Mouse (Mus musculus) thymus, postnatal 4 days (tissue): ENCODE results near the gene Map3k7cl.

Experiments
- DNase-seq: peaks from one replicate; pipeline ENCODE4 v3.0.0; 2021

Map3k7cl gene

GRCm38 (mm10) chr16:87594145-87594544, 41.0 kb downstream of the Map3k7cl start:
- no peak for DNase-seq

- no peak for DNase-seq
Measured at GRCm38 (mm10) chr16:87595149-87595548, 42.0 kb downstream of the Map3k7cl start.

- no peak for DNase-seq
Measured at GRCm38 (mm10) chr16:87602717-87603526, 49.8 kb downstream of the Map3k7cl start.

- DNase-seq: no peak
Measured at GRCm38 (mm10) chr16:87604002-87604401, 50.9 kb downstream of the Map3k7cl start.

- DNase-seq: no peak
Measured at GRCm38 (mm10) chr16:87604883-87605282, 51.8 kb downstream of the Map3k7cl start.

- DNase-seq: no peak
Measured at GRCm38 (mm10) chr16:87607383-87607782, 54.3 kb downstream of the Map3k7cl start.

GRCm38 (mm10) chr16:87607959-87608358, 54.8 kb downstream of the Map3k7cl start:
- DNase-seq: no peak

- DNase-seq: no peak
Measured at GRCm38 (mm10) chr16:87610142-87610541, 57.0 kb downstream of the Map3k7cl start.

- no peak for DNase-seq
Measured at GRCm38 (mm10) chr16:87610556-87611295, 57.6 kb downstream of the Map3k7cl start.

- no peak for DNase-seq
Measured at GRCm38 (mm10) chr16:87611420-87611819, 58.3 kb downstream of the Map3k7cl start.

GRCm38 (mm10) chr16:87612218-87612838, 59.2 kb downstream of the Map3k7cl start:
- DNase-seq: no peak

- DNase-seq: no peak
Measured at GRCm38 (mm10) chr16:87617377-87617776, 64.2 kb downstream of the Map3k7cl start.

GRCm38 (mm10) chr16:87621246-87621645, 68.1 kb downstream of the Map3k7cl start:
- no peak for DNase-seq

- DNase-seq: no peak
Measured at GRCm38 (mm10) chr16:87623881-87624280, 70.8 kb downstream of the Map3k7cl start.

- no peak for DNase-seq
Measured at GRCm38 (mm10) chr16:87624937-87625336, 71.8 kb downstream of the Map3k7cl start.

GRCm38 (mm10) chr16:87625341-87625740, 72.2 kb downstream of the Map3k7cl start:
- no peak for DNase-seq

- no peak for DNase-seq
Measured at GRCm38 (mm10) chr16:87625816-87626215, 72.7 kb downstream of the Map3k7cl start.

GRCm38 (mm10) chr16:87626696-87627095, 73.6 kb downstream of the Map3k7cl start:
- no peak for DNase-seq

GRCm38 (mm10) chr16:87634709-87635108, 81.6 kb downstream of the Map3k7cl start:
- peak; percentile 42 for DNase-seq

GRCm38 (mm10) chr16:87635213-87635755, 82.2 kb downstream of the Map3k7cl start:
- DNase-seq: no peak

GRCm38 (mm10) chr16:87635841-87636240, 82.7 kb downstream of the Map3k7cl start:
- DNase-seq: no peak

- DNase-seq: no peak
Measured at GRCm38 (mm10) chr16:87638098-87638497, 85.0 kb downstream of the Map3k7cl start.

- DNase-seq: no peak
Measured at GRCm38 (mm10) chr16:87642234-87642633, 89.1 kb downstream of the Map3k7cl start.
